Mouse (Mus musculus): ENCODE measurements around the gene Zfp931. TPM values are rescaled to one million over a fixed set of nuclear protein-coding genes. Genes with fewer than 3 reads are reported as not detected.
"Not testable (repeated sequence)": the region's sequence is repeated elsewhere in the genome, so short reads cannot be mapped to it uniquely, and the experiment has no call there.

Gene Zfp931
- 2.9 TPM in 2 replicates for polyA plus RNA-seq (2015; fragmentation: Nextera tagmentation; extraction: Ambion mirVana)

- not testable (repeated sequence) for H3K4me1 ChIP-seq (ENCODE audit: insufficient read depth); H3K27ac ChIP-seq (ENCODE audit: low read depth); DNase-seq; H3K36me3 ChIP-seq (replicated peaks; ENCODE audit: insufficient read depth, low read length); H3K27me3 ChIP-seq (ENCODE audit: insufficient read depth, low read length); ATAC-seq; H3K9me3 ChIP-seq (ENCODE audit: low read length)
- peak within 1 kb of the TSS; percentile 41; the same call in 1 of the 2 replicates for H3K9ac ChIP-seq (replicated peaks)
- 0% methylated on average over 2 of the region's 14 CpGs for WGBS (ENCODE audit: insufficient replicate concordance)
- peak within 1 kb of the TSS; percentile 56; the same call in 1 of the 2 replicates for H3K4me2 ChIP-seq (ENCODE audit: low read depth, low read length)
- H3K4me3 ChIP-seq (ENCODE audit: low read depth, low read length): peak within 1 kb of the TSS; percentile 37
These were observed at the start of gene Zfp931 for GRCm38 (mm10) chr2:178078166-178078717. Zfp931 (minus strand) TSS chr2:178078476.

- no peak overlapping the region for H3K9ac ChIP-seq (replicated peaks)
- H3K9me3 ChIP-seq (ENCODE audit: low read length): no peaks in the 10 kb centered on the region
- no peaks in the 10 kb centered on the region; the same call in 1 of the 2 replicates for H3K27me3 ChIP-seq (ENCODE audit: insufficient read depth, low read length)
- no peaks in the 10 kb centered on the region for H3K4me1 ChIP-seq (ENCODE audit: insufficient read depth)
- no peak overlapping the region for H3K27ac ChIP-seq (ENCODE audit: low read depth)
- no peak overlapping the region for H3K4me2 ChIP-seq (ENCODE audit: low read depth, low read length)
- no peaks in the 10 kb centered on the region for H3K36me3 ChIP-seq (replicated peaks; ENCODE audit: insufficient read depth, low read length)
- DNase-seq (peak; percentile 2), ATAC-seq (no peak)
- WGBS (ENCODE audit: insufficient replicate concordance): 80% methylated on average over 7 of the region's 7 CpGs
- no peak for TF ChIP-seq EP300 (IDR thresholded peaks at IDR 0.05; ENCODE audit: low read depth)
- no peak for TF ChIP-seq CTCF (IDR thresholded peaks at IDR 0.05; ENCODE audit: low read depth)
- no peak overlapping the region for H3K4me3 ChIP-seq (ENCODE audit: low read depth, low read length)
These were observed 48.0 kb upstream of the Zfp931 start for GRCm38 (mm10) chr2:178126041-178126820.

DNA sequence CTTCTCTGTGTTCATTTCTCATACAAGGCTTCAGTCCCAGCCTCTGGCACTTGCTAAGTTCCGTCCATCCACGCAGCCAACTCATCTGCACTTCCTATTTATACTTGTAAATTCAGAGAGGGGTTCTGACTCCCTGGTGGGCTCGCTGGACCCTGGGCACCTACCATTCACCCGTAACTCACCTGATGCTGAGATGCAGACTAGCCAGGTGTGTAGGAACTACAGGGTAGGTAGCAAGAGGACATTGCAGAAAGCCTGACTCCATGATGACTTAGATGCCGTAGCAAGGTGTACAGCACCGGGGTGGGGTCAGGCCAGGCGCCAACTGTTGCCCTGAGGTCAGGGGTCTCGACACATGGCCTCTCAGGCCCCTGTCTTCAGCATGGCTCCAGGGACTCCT lies 47.2 kb upstream of the Zfp931 start:
- H3K27me3 ChIP-seq (ENCODE audit: insufficient read depth, low read length): no peaks in the 10 kb centered on the region; the same call in 1 of the 2 replicates
- no peaks in the 10 kb centered on the region for H3K9me3 ChIP-seq (ENCODE audit: low read length)
- H3K36me3 ChIP-seq (replicated peaks; ENCODE audit: insufficient read depth, low read length): no peaks in the 10 kb centered on the region
- no peak overlapping the region for H3K9ac ChIP-seq (replicated peaks)
- H3K4me2 ChIP-seq (ENCODE audit: low read depth, low read length): no peak overlapping the region
- no peak overlapping the region for H3K4me3 ChIP-seq (ENCODE audit: low read depth, low read length)
- H3K4me1 ChIP-seq (ENCODE audit: insufficient read depth): no peaks in the 10 kb centered on the region
- no peak for TF ChIP-seq CTCF (IDR thresholded peaks at IDR 0.05; ENCODE audit: low read depth)
- no peak for TF ChIP-seq EP300 (IDR thresholded peaks at IDR 0.05; ENCODE audit: low read depth)
- 76% methylated on average over 8 of the region's 8 CpGs for WGBS (ENCODE audit: insufficient replicate concordance)
- DNase-seq (peak; percentile 11), ATAC-seq (no peak)
- H3K27ac ChIP-seq (ENCODE audit: low read depth): no peak overlapping the region

DNA sequence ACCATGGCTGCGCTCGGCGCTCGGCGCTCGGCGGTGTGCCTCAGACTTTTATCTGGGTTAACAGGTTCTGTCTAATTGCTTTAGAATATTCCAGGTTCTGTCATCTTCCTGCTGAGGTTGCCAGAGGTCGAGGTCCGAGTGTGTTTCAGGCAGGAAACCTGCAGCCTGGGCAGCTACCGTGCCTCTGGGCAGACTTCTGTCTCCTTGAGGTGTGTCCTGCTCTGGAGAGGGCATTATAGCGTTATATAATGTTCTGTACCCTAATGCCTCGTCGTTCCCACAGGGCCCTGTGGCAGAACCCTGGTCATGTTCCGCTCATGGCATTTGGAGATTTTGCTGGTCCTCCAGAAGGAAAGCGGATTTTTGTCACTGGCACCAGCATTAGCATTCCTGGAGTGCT lies 45.2 kb upstream of the Zfp931 start:
- ATAC-seq (no peak), DNase-seq (peak; percentile 10)
- Histone ChIP-seq H3K27ac (ENCODE audit: low read depth) (no peak overlapping the region), H3K9ac (replicated peaks) (no peak overlapping the region), H3K36me3 (replicated peaks; ENCODE audit: insufficient read depth, low read length) (no peaks in the 10 kb centered on the region), H3K4me3 (ENCODE audit: low read depth, low read length) (no peak overlapping the region), H3K4me1 (ENCODE audit: insufficient read depth) (0 out of 2 replicates have a peak, but pooled peaks cover 4% of the 10 kb centered on the region), H3K9me3 (ENCODE audit: low read length) (no peaks in the 10 kb centered on the region), H3K4me2 (ENCODE audit: low read depth, low read length) (no peak overlapping the region), H3K27me3 (ENCODE audit: insufficient read depth, low read length) (peaks cover 15% of the 10 kb centered on the region)
- TF ChIP-seq CTCF (IDR thresholded peaks at IDR 0.05; ENCODE audit: low read depth) (no peak), EP300 (IDR thresholded peaks at IDR 0.05; ENCODE audit: low read depth) (no peak)
- WGBS (ENCODE audit: insufficient replicate concordance): 70% methylated on average over 15 of the region's 15 CpGs

DNA sequence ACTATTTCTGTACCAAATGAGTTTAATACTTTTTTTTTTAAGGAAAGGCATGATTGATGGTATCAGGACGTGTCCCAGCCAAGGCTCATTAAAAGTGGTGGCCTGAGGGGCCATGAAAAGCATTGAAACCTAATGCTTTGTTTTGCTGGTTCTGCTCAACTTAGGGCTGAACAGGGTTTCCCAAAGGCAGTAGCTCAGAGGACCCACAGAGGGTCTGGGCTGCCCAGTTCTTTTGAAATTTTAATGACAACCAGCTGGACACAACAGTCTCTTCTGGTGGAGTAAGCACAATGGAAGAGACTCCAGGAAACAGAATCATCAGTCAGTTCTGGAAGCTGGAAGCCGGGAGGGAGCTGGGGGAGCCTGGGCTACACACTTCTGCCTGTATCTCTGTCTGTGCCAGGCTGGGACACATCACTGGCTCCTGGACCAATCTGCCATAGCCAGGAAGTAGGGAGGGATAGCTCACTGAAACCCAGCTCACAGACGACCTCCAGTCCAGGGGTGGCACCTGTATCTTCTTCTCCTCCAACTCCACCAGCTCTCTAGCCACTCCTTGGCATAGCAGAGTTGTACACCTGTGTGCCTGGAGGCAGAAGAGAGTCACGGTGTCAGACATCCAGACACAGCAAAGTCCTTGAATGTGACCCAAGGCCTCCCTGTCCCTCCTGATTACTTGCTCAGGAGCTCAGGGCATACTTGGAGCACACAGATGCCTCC lies 43.8 kb upstream of the Zfp931 start:
- Histone ChIP-seq H3K36me3 (replicated peaks; ENCODE audit: insufficient read depth, low read length) (no peaks in the 10 kb centered on the region), H3K4me3 (ENCODE audit: low read depth, low read length) (no peak overlapping the region), H3K27me3 (ENCODE audit: insufficient read depth, low read length) (peaks cover 20% of the 10 kb centered on the region), H3K4me2 (ENCODE audit: low read depth, low read length) (no peak overlapping the region), H3K9ac (replicated peaks) (no peak overlapping the region), H3K4me1 (ENCODE audit: insufficient read depth) (0 out of 2 replicates have a peak, but pooled peaks cover 4% of the 10 kb centered on the region), H3K9me3 (ENCODE audit: low read length) (no peaks in the 10 kb centered on the region), H3K27ac (ENCODE audit: low read depth) (no peak overlapping the region)
- WGBS (ENCODE audit: insufficient replicate concordance): 44% methylated on average over 4 of the region's 4 CpGs
- DNase-seq (peak; percentile 7), ATAC-seq (no peak)
- TF ChIP-seq EP300 (IDR thresholded peaks at IDR 0.05; ENCODE audit: low read depth) (no peak), CTCF (IDR thresholded peaks at IDR 0.05; ENCODE audit: low read depth) (no peak)

DNA sequence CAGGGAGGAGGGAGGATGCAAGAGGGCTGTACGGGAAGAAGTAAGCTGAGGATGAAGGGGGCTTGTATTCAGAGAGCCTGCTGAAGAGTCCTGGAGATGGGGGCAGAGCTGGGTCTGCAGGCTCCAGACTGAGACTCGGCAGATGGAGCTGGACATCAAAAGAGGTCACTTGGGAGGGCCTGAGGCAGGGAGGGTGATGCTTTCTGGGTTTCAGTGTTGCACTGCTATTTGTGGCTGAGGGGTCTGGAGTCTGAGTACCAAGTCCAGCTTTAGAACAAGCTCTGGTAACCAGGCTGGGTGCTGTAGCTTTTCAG lies 43.1 kb upstream of the Zfp931 start:
- H3K9ac ChIP-seq (replicated peaks): no peak overlapping the region
- ATAC-seq (no peak), DNase-seq (peak; percentile 6)
- 0 out of 2 replicates have a peak, but pooled peaks cover 4% of the 10 kb centered on the region for H3K4me1 ChIP-seq (ENCODE audit: insufficient read depth)
- H3K4me2 ChIP-seq (ENCODE audit: low read depth, low read length): no peak overlapping the region
- TF ChIP-seq EP300 (IDR thresholded peaks at IDR 0.05; ENCODE audit: low read depth) (no peak), CTCF (IDR thresholded peaks at IDR 0.05; ENCODE audit: low read depth) (no peak)
- H3K9me3 ChIP-seq (ENCODE audit: low read length): no peaks in the 10 kb centered on the region
- H3K27ac ChIP-seq (ENCODE audit: low read depth): no peak overlapping the region
- no peak overlapping the region for H3K4me3 ChIP-seq (ENCODE audit: low read depth, low read length)
- H3K27me3 ChIP-seq (ENCODE audit: insufficient read depth, low read length): peaks cover 20% of the 10 kb centered on the region
- WGBS (ENCODE audit: insufficient replicate concordance): 55% methylated on average over 2 of the region's 2 CpGs
- H3K36me3 ChIP-seq (replicated peaks; ENCODE audit: insufficient read depth, low read length): no peaks in the 10 kb centered on the region

Measured in liver, postnatal 0 days (tissue).